Mouse (Mus musculus): ENCODE measurements around the gene Scd4.

DNA sequence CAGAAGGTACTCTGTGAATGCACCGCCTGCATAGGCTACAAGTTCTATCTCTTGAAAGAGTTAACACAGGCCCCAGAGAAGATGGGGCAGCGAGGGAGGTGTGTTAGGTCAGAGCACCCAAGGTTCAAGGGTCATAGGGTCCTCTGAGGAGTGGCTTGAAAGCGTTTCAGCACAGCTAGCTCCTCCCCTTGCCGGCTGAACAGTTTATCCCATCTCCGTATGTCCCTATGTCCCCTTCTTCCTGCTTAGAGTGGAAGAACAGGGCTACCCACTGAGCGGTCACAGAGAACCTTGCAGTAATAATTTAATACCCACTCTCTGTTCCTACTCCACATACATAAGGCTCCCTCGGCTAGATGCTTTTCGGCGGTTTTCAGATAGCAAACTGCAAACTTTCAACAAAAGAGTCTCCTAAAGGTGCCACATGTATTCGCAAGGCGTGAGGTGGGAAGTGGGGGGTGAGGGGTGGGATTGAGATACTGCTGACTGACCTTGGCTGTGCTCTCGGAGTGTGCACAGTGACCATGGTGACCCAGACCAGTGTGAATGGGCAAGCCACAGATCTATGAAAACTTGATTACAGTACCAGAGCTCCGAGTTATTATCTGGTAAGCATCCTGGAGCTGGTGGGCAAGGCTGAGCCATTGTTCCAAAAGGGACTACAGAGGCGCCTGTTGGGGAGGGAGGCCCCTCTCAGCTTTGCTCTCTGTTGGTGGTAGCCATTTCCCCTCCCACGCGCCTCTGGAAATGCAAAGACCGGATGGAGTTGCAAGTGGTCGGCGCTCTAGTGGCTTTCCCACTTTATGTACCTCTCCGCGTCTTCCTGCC, 39.7 kb upstream of the Scd4 start, which contains the start of gene Scd2:
- no peak for TF ChIP-seq GATA1 (IDR thresholded peaks at IDR 0.05; ENCODE audit: borderline replicate concordance, low read length)
- TF ChIP-seq FLI1 (IDR thresholded peaks at IDR 0.05; ENCODE audit: low read length): no peak

Data from megakaryocyte, embryonic 14.5 days (primary cell).